In genomic region chr5:137386712-137387111, GRCm38 (mm10) we compare ENCODE assay signal across 24 mouse cellular contexts. TPM values are rescaled to one million over a fixed set of nuclear protein-coding genes. Genes with fewer than 3 reads are reported as not detected.
"Had no signal": no experiment of that assay in that cellular context is flagged by ENCODE, and none has a peak within 500 bp of the region (broad histone marks: within the 10 kb centered on the region; RNA-seq: fewer than 3 reads in every experiment).

No protein-coding gene starts in this region.

- DNase-seq: left cerebral cortex, postnatal 4 days; liver; liver, embryonic 13.5 days; liver, postnatal 0 days; lung, adult 18-20 months; lung, adult 2 months; lung, embryonic 14.5 days; lung, postnatal 10 days; lung, postnatal 14 days; lung, postnatal 36 days; lung, postnatal 4 days; midbrain, embryonic 14.5 days had no signal

- H3K27me3 ChIP-seq: limb, embryonic 12.5 days; limb, embryonic 13.5 days; limb, embryonic 15.5 days; liver, embryonic 12.5 days; liver, embryonic 13.5 days; liver, embryonic 15.5 days; lung, embryonic 15.5 days; midbrain, embryonic 12.5 days; midbrain, embryonic 13.5 days; midbrain, embryonic 15.5 days had no signal

- ATAC-seq: liver, embryonic 12.5 days; liver, postnatal 0 days; lung, postnatal 0 days; midbrain, embryonic 13.5 days; midbrain, embryonic 15.5 days; midbrain, embryonic 16.5 days had no signal

RNA-seq across cellular contexts. Expression of gene Ephb4, which starts 36.8 kb away (rescaled TPM):
- polyA plus RNA-seq: macrophage had no signal
